Mouse (Mus musculus): ENCODE data around the gene Btnl2.

- TF ChIP-seq CHD2 (IDR thresholded peaks at IDR 0.05; ENCODE audit: low read depth, low read length) (no peak), ZC3H11A (IDR thresholded peaks at IDR 0.05; ENCODE audit: borderline replicate concordance, low read depth, low read length) (no peak), MAFK (IDR thresholded peaks at IDR 0.05; ENCODE audit: insufficient read depth, low read depth, low read length) (no peak), ZNF384 (IDR thresholded peaks at IDR 0.05; ENCODE audit: low read depth, low read length) (no peak), HCFC1 (IDR thresholded peaks at IDR 0.05; ENCODE audit: borderline replicate concordance, insufficient read depth, low read length) (no peak)
Measured at GRCm38 (mm10) chr17:34308161-34308560, 46.5 kb upstream of the Btnl2 start.
